Mouse (Mus musculus) bone marrow macrophage, adult 2 months (primary cell): ENCODE measurements around the gene Flvcr2.

Experiments
- CTCF ChIP-seq: IDR thresholded peaks from 2 replicates; pipeline ENCODE4 v1.5.1; 2012; ENCODE audit warnings: low read depth, mild to moderate bottlenecking, low read length, moderate library complexity
- POLR2A ChIP-seq: IDR thresholded peaks from 2 replicates; pipeline ENCODE4 v1.6.1; 2012; ENCODE audit warnings: mild to moderate bottlenecking, low read depth, low read length, borderline replicate concordance

- TF ChIP-seq CTCF = no peak
- TF ChIP-seq POLR2A = no peak
These were observed 93.1 kb downstream of the Flvcr2 start for GRCm38 (mm10) chr12:85839371-85840000.
